Mouse (Mus musculus): ENCODE measurements at regions not wholly inside any gene's neighbourhood (a gene's known extent, or its start where the extent isn't known, plus 50 kb on each side); places are given as distances from the start of the nearest gene placed in this dataset.

DNA sequence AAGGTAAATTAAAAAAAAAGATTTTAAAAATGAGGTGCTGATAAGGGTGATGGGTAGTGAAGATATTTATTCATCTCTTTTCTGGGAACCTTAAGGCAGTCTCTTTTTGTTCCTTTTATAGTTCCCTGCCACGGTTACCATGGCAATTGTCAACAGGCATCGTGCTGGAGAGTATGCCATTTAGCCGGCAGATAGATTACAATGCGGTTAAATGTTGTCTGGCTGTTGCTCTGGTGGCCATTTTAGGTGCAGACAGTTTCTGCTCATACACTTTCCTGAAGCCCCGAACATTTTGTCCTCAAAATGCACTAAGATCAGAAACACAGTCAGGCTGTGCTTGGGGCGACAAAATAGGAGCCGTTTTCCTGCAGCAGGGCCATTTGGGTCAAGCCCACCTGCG is 81.8 kb downstream of the Zfp281 start:
- TF ChIP-seq CTCF (IDR thresholded peaks at IDR 0.05; ENCODE audit: low read depth, low read length) (no peak), POLR2A (IDR thresholded peaks at IDR 0.05; ENCODE audit: borderline replicate concordance, low read depth, low read length) (no peak)
